Mouse (Mus musculus) inflammation-experienced regulatory T-cells, adult 6 months (primary cell): ENCODE results near the gene Pbrm1. TPM values are rescaled to one million over a fixed set of nuclear protein-coding genes. Genes with fewer than 3 reads are reported as not detected.

ENCODE experiments used
- ATAC-seq: one replicate; pipeline ENCODE4 v1.8.0; 2017
- polyA plus RNA-seq, 3 experiments: library from polyadenylated mRNA; unstranded; fragments of 100-300 nt; shearing (Covaris generic); gene quantifications; one replicate each; pipeline ENCODE4 v1.2.1; 2017

Gene Pbrm1
- polyA plus RNA-seq, 3 experiments from 2014 or later, result 45.2 to 57.3 (median 54.1) TPM

- ATAC-seq, result no peak
Observed at GRCm38 (mm10) chr14:31169508-31169907, 150.6 kb downstream of the Pbrm1 start.

GRCm38 (mm10) chr14:31170963-31171362 is 152.0 kb downstream of the Pbrm1 start:
- ATAC-seq, result no peak

Other genes with a start within 250 kb of the Pbrm1 start
- gene Tmem110, start 193.5 kb upstream of the Pbrm1 start, polyA plus RNA-seq, result 1 to 10 TPM; 6.2 to 7.5 (median 6.6) TPM
- gene Mustn1, start 139.9 kb upstream of the Pbrm1 start, polyA plus RNA-seq, result 1 to 10 TPM in 2 of 3 experiments, under 1 TPM in 1; 0.49 to 1.3 (median 1.1) TPM
- gene Itih4, start 132.7 kb upstream of the Pbrm1 start, polyA plus RNA-seq, result not detected
- gene Itih3, start 95.4 kb upstream of the Pbrm1 start, polyA plus RNA-seq, result not detected
- gene Itih1, start 75.8 kb upstream of the Pbrm1 start, polyA plus RNA-seq, result not detected
- 1 to 10 TPM; 3.9 to 6.2 (median 5.1) TPM for gene Nek4, start 67.8 kb upstream of the Pbrm1 start, polyA plus RNA-seq
- 1 to 10 TPM; 8.6 to 8.8 (median 8.7) TPM for gene Glt8d1, start 17.7 kb upstream of the Pbrm1 start, polyA plus RNA-seq
- gene Spcs1, start 17.5 kb upstream of the Pbrm1 start, polyA plus RNA-seq, result 100 to 1,000 TPM; 297 to 353 (median 327) TPM
- 10 to 100 TPM; 48.2 to 99.0 (median 80.0) TPM for gene Gnl3, start within 50 bp of the Pbrm1 start, polyA plus RNA-seq
- 10 to 100 TPM; 48.6 to 86.1 (median 85.5) TPM for gene Smim4, start 109.8 kb downstream of the Pbrm1 start, polyA plus RNA-seq
- gene Nt5dc2, start 111.9 kb downstream of the Pbrm1 start, polyA plus RNA-seq, result not detected
- 1 to 10 TPM; 1.9 to 4.1 (median 2.8) TPM for gene Stab1, start 149.5 kb downstream of the Pbrm1 start, polyA plus RNA-seq
- gene Tnnc1, start 189.2 kb downstream of the Pbrm1 start, polyA plus RNA-seq, result not detected
- gene Nisch, start 197.8 kb downstream of the Pbrm1 start, polyA plus RNA-seq, result 100 to 1,000 TPM in 2 of 3 experiments, 10 to 100 TPM in 1; 77.1 to 218 (median 164) TPM
- gene Sema3g, start 198.7 kb downstream of the Pbrm1 start, polyA plus RNA-seq, result not detected
- gene Phf7, start 232.2 kb downstream of the Pbrm1 start, polyA plus RNA-seq, result 10 to 100 TPM; 11.8 to 13.2 (median 13.1) TPM
- 10 to 100 TPM; 23.6 to 28.7 (median 28.3) TPM for gene Bap1, start 232.3 kb downstream of the Pbrm1 start, polyA plus RNA-seq